Mouse (Mus musculus): ENCODE measurements at regions not wholly inside any gene's neighbourhood (a gene's known extent, or its start where the extent isn't known, plus 50 kb on each side); places are given as distances from the start of the nearest gene placed in this dataset.

DNA sequence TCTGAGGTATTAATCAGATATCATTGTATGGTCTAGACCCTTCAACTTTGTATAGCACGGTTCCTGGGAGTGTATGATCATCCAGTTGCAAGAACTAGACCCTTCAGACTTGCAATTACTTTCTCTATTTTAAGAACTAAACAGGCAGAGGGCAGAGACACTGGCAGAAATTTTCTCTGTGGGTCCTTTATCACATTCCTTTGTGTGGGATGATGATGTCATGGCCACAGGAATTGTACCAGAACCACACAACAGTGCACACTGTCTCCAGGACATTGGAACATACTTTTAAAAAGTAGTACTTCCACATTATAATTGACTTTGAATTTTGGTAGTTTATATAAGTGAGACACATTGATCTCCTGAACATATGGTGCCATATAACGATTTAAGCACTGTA lies 674.2 kb downstream of the Rfpl4b start:
- ATAC-seq = no peak

DNA sequence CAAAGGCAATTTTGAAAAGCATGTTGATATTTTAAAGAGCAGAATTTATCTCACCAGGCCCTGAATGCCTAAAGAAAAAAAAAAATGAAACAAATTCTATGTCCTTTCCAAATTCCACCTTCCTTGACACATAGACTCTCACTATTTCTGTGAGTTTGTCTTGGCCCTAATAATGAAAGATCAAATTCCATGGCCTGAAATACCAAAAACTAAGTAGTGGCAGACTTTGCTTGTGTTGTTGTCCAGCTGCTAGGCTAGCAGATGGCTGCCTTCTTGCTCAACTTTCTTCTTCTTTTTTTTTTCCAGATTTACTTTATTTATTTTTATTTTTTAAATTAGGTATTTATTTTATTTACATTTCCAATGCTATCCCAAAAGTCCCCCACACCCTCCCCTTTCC lies 682.4 kb downstream of the Rfpl4b start:
- no peak for ATAC-seq

DNA sequence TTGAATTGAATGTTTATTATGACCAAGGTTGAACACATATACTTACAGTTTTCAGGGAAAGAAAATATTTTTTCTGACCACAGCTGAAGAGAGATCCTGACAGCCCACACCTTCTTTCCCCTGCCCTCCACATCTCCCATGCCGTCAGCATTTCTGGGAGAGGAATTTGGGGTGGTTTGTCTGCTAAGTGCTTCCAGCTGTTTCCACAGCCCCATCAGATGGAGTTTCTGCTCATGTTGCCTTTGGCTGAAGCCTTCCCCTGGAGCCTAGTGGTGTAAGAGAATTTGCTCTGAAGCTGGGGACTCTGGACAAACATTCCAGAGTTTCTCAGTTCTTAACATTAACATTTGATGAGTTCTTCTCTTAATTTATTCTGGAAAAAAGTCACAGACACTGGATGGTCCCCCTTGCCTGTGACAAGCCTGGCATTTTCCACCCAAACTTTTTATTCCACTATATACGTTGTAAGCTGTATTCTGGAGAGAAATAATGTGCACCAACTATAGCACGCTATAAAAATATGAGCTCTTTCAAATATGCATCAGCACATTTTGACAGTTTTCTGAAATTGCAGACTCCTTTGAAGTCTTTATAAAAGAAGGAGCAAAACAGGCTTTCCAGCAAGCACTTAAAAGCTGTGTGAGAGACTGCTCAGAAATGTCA lies 699.5 kb downstream of the Rfpl4b start:
- ATAC-seq = no peak

DNA sequence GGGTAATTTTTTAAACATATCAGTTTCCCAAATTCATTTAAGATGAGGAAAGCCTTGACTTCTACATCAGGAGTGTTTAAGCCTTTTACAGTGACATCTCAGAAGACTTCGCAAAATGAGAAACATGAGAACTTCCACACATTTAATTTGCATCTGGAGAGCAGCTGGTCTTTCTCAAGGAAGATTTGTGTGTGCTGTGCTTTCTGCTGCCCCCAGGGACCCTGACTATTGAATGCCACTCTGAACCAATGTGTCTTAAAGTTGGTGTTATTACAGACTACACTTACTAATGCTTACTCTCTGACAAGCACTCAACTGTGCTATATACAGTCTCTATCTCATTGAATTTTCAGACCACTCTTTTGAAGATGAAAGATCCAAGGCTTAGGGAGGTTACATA lies 703.0 kb downstream of the Rfpl4b start:
- no peak for ATAC-seq

DNA sequence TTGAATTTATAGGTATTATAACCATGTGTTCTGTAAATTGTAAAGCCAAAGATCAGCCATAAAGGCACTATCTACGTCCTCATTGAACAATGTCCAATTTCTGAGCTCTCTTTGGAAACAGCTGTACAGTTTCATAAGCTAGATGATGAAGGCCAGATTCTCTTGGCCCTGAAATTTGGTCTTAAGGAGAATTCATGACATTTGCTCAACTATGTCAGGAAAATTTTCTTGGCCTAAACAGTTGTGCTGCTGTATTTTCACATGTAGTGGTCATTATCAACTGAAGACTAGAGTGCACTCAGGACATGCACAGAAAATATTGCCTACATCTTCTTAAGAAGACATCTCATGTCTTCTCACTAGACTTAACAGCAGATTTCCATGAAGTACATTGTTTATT lies 705.1 kb downstream of the Rfpl4b start:
- ATAC-seq = no peak

DNA sequence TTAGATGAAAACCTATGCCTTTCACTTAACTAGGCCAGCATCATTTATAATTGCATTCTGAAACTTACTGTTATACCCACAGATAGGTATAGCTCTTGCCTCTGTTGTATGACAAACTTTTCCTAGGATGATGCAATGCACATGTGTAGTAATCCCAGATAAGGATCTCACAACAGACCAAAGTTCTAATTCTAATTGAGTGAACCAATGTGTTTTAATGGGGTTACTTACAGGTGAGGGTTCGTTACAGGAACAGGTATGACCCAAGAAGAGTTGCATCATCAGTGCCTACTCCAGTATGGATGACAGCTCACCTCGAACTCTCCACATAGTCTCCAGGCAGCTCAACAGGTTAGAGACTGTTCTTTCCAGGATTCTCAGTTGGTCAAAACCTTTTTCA lies 707.4 kb downstream of the Rfpl4b start:
- no peak for ATAC-seq

DNA sequence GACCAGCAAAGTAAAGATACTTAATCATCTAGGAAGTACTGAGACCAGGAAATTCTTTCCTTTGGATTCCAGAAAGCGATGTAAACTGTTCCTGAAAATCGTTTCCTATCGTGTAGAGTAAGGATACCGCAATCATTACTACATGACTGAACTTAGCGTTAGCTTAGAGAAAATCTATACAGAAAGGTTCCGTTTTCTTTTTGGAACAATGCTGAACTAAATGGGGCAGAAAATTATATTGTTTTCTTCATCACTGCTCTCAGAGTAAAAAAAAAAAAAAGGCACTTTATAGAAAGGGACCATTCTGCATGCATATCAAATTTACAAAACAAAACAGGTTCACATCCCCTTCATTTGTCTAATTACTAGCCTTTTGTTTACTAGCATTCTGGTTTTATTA lies 713.0 kb downstream of the Rfpl4b start:
- no peak for ATAC-seq

DNA sequence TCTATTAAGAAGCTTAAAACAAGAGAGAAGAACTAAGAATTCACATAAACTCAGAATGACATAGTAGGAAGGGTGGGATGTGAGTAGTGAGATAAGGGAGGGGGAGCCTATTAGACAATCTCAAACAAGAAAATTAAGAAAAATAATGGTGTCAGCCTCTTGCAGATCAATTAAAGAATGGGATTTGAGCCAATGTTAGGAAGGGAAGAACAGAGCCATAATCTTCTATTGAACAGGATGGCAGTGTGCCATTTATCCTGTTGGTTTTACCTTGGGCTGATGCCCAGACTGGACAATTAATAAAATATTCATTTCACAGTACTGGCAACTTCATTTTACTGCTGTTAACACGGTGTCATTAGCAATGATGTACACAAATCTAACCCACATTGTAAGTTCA lies 718.0 kb downstream of the Rfpl4b start:
- no peak for ATAC-seq

DNA sequence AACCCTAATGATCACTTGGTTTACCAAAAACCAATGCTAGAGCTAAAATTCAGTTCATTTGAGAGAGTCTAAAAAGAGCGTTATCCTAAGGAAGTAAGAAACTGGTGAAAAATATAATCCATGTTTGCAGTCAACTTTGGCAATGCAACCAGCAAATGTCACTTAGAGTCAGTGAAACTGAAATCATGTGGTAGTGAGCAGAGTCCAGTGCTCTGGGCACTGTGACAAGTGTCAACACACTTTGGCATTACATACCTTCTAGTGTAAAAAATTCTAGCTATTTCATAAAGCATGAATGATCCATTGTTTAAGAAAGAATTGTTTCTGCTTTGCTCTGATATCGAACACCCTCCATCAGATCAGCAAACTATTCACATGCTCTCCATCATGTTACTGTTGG lies 743.1 kb downstream of the Rfpl4b start:
- ATAC-seq = no peak

DNA sequence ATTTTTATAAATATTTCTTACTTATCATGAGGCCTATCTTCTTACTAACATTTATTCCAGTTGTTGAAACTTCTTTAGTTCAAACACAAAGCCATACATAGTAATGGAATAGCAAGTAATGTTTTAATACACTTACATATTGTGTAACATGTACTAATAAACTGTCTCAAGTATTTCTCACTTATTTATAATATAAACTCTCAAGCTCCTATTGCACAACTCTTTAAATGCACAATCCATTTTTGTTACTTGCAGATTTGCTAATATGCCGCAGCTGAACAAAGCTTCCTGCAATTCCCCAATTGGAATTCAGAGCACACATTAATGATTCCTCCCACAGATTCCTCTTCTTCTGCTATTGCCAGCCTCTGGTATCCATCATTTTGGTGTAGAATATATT lies 749.2 kb downstream of the Rfpl4b start:
- no peak for ATAC-seq

DNA sequence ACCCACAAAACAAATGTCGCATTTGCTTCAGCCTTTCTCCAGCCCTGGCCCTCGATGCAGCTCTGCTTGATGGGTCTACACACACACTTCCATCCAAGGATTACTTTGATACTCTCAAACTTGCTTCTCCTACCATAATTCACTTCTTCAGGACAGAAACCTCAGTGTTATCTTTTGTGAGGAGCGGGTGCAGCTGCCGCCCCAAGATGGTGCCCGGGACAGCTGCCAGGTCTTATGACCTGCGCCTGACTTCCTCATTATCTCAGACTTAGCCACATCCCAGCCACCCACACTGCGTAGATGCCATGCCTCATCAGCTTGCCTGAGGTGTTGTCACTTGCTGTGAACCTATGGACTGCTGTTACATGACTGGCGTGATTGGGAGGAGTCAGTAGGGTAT lies 762.5 kb downstream of the Rfpl4b start:
- no peak for ATAC-seq

DNA sequence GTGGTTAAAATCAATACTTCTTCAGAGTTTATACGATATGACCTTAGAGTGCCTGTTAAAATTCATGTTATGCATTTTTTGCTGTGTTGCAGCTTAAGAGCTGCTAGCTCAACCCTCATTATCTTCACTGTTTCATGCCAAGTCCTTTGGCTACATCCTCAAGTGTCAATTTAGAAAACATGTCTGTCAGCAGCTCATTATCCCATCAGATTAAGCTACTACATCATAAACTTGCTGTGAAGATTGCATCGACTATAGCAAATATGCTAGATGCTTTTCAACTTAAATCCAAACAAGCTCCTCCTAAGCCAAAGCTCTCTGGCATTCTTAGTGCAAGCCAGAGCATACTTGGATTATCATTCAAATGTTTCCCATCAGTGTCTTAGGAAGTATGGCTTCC lies 811.1 kb downstream of the Rfpl4b start:
- no peak for ATAC-seq

DNA sequence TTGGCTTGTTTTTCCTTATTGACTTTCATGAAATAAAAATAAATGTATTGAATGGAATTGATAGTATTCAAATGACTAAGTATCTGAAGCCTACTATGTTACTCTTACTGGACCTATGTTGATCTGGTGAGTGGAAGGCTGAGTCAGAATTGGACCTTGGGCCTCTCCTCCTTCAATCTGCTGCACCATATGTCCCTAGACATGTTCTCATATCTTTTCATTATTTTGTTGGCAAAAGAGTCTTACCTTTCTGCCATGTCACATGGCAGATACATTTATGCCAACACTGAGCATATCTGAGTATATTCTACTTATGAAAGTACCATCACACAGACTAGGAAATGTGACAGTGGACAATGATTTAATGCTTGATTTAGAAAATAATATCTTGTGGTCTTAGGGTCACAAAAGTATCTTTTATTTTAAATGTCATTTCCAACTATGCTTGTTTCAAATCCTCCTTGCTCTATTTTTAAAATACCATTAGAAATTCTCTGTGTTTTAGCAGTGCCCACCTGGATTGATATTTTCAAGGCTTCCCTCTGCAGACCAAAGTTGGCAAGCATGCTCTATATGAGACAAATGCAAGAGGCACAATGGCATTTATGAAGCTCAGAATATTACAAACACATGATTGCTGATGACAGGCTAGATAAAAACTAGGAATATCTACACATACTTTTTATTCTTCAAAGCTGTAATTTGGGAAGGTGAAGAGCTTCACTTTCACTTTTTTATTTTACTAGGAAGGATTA lies 825.7 kb downstream of the Rfpl4b start:
- ATAC-seq = no peak

DNA sequence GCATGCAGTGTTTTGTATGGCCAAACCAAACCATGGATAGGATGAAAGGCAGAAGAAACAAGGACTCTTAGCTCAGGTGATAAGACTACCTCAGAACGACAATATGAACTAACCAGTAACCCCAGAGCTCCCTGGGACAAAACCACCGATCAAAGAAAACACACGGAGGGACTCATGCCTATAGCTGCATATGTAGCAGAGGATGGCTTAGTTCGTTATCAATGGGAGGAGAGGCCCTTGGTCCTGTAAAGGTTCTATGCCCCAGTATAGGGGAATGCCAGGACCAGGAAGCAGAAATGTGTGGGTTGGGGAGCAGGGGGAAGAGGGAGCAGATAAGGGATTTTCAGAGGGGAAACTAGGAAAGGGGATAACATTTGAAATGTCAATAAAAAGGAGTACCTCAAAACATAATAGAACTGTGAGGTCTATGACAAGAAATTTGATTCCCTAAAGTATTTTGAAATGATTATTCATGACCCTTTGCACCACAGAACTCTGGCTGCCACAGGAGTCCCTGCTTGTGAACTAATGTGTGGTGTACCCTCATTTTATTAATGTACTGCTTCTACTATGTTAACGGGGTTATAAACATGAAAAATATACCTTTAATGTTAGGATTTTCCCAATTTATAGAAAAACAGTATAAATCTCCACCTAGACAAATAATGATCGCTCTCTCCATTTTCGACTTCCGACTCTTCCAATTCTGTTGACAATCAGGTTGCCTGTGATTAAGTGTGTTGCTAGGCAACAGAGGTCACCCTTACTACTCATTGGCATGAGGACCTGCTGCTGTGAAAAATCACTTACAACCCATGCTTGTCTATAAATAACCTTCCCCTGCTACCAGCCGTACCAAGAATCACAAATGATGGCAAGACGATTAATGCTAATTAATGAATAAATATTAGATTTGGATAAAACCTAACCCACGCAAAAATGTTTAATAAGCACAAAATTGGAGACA lies 833.0 kb downstream of the Rfpl4b start:
- no peak for ATAC-seq

DNA sequence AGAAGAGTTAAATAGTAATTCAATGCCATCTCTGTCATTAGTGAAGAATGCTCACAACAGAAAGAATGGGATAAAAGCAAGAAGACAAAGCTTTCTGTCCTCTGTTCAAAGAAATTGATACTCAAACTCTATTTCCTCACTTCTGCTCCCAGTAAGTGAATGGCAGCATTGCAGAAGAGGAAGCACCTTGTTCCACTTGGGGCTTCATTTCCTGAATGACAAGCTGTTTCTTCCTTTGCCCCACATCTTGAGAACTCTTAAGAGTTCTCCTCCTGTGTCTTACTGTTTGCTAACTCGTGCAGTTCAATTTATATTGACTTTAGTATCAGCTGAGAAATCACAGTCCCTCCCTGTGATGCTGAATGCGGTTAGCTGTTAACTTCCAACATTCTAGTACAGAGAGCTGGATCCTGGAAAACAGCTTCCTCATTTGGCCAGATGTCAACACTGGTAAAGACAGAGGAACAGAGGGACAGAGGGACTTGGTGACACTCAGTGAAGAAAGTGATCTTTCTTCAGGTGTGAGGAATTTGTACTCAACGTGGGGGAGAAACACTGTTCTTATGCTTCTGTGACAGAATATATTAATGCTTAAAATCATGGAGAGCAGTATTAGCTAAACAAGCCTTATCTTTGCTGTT lies 840.3 kb upstream of the Marcks start:
- no peak for ATAC-seq

DNA sequence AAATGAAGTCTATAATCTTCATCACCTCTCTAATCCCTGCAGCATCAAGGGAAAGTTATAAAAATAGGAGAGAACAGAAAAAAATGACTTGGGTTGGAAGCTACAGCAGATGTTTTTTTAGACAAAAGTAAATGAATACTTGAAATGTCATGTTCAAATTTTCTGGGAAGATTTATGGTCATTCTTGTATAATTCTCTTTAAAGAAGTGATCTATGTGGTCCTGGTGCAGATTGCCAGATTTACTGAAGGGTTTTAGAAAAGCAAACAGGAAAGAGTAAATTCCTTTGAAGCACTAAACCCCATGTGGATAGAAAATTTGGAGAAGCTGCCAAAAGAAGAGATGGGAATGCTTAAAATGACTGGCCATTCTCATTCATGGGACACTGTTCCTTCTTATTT lies 821.3 kb upstream of the Marcks start:
- no peak for ATAC-seq

DNA sequence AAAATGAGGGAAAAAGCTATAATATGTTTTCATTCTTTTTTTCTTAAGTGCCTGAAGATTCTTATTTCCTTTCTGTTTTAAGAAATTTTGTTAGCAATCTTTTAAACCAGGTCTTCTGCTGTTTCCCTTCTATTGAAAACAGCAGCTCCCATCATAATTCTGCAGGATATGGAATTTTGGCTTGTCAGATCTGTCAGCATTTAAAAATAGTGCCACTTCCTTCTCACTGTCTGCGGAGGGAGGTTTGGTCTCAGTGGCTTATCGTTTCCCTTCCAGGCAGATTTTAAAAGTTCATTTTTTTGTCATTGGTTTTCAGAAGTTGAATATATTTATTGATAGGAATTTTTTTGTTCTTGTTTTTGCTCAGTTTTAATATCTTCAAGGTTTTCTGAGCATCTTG lies 776.1 kb upstream of the Marcks start:
- ATAC-seq = no peak

DNA sequence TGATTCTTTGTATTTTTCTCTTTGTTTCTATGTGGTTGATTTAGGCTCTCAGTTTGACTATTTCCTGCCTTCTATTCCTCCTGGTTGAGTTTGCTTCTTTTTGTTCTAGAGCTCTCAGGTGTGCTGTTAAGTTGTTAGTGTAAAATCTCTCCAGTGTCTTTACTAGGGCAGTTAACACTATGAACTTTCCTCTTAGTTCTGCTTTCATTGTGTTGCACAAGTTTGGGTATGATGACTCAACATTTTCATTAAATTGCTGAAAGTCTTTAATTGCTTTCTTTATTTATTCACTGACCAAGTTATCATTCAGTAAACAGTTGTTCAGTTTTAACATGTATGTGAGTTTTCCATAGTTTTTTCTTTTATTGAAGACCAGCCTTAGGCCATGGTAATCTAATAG lies 772.9 kb upstream of the Marcks start:
- no peak for ATAC-seq

DNA sequence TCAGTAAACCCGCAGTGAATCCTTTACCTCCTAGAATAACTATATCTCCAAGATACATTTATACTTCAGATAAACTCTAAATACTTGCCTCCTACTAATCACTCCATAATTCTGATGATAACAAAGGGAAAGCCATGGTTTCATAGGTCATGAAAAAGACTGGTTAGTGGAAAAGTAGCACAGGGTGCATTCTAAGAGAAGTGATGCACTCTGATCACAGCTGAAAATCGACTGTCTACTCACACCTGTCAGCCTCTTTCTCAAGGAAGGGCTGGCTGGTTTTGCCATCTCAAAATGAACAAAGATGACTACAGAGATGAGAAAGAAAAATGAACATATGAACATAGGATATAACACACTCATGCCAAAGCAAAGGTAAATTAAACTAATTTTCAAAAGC lies 769.6 kb upstream of the Marcks start:
- ATAC-seq = no peak

DNA sequence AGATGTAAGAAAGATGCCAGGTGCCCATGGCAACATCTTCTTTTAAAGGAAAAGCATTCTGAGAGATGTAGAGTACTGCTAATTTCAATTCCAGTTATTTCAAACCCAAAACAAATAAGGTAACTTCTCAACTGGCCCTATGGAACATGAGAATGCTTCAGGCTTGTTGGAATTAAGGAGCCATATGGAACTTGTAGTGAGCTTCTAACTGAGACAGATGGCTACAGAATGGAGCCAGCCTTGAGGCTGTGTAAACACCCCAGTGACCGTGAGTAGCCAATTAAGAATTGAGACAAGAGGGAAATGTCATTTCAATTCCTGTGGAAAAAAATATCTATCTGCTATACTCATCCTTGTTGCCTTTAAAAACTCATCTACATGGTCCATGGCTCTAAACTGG lies 769.0 kb upstream of the Marcks start:
- ATAC-seq = no peak

DNA sequence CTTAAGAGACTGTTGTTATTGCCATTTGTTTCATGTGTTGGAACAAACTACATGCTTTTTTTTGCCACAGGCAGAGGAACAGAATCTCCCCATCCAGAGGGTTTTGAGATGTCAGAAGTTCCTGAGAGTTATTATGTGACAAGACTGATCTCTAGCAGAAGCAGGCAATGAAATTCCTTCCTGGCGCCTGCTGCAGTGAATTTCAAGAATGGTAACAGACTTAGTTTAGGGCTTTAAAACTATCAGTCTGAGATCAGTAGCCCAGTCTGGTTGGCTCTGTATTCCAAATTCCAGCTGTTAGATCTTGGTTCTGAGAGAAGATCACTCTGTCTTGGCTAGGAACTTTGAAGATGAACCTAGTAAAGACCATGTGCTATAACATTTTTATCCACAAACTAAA lies 749.2 kb upstream of the Marcks start:
- no peak for ATAC-seq

DNA sequence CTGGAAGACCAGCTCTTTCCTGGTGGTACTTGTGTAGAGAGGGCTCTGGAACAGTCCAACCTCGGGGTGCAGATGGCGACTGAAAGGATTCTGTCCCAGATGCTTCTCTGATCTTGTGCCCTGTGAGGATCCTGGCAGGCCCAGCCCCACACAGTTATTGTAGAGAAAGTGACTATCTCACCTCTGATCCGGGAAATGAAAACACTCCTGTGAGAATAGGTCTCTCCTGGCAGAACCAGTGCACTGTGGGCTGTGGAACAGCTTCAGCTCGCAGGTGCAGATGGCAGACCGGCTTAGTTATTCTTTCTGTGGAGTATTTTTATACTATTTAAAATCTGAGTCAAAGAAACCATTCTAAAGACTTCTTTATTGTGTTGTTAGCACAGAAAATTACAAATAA lies 742.1 kb upstream of the Marcks start:
- ATAC-seq = no peak

DNA sequence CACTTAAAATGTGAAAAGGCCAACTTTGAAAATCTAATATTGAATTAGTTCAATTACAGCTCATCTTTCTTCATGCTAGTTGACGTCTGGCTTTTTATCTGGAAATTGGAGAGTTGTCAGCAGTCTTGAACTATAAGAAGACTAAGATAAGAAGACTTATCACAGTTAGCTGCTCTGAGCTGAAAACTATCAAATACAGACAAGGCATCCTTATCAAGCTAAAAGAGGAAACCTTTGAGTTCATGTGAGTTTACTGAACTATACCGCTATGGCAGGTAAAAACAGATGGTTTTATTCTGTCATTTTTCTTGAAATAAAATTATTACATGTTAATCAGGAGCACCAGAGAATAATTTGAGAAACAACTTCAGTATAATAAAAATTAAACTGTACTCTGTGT lies 735.2 kb upstream of the Marcks start:
- ATAC-seq = no peak

Measured in CD4-positive, CD25-positive, alpha-beta regulatory T cell, adult 4 months (primary cell).